Mouse (Mus musculus) inflammation-experienced regulatory T-cells, adult 6 months (primary cell): Measurements from ENCODE around the gene Lsm5. TPM values are rescaled to one million over a fixed set of nuclear protein-coding genes. Genes with fewer than 3 reads are reported as not detected.

Experiments used
- ATAC-seq: one replicate; pipeline ENCODE4 v1.8.0; 2017
- polyA plus RNA-seq, 3 experiments: library from polyadenylated mRNA; unstranded; fragments of 100-300 nt; shearing (Covaris generic); gene quantifications; one replicate each; pipeline ENCODE4 v1.2.1; 2017

The Lsm5 gene
- polyA plus RNA-seq = 100 to 1,000 TPM in 2 of 3 experiments, 10 to 100 TPM in 1; 96.8 to 211 (median 126) TPM

DNA sequence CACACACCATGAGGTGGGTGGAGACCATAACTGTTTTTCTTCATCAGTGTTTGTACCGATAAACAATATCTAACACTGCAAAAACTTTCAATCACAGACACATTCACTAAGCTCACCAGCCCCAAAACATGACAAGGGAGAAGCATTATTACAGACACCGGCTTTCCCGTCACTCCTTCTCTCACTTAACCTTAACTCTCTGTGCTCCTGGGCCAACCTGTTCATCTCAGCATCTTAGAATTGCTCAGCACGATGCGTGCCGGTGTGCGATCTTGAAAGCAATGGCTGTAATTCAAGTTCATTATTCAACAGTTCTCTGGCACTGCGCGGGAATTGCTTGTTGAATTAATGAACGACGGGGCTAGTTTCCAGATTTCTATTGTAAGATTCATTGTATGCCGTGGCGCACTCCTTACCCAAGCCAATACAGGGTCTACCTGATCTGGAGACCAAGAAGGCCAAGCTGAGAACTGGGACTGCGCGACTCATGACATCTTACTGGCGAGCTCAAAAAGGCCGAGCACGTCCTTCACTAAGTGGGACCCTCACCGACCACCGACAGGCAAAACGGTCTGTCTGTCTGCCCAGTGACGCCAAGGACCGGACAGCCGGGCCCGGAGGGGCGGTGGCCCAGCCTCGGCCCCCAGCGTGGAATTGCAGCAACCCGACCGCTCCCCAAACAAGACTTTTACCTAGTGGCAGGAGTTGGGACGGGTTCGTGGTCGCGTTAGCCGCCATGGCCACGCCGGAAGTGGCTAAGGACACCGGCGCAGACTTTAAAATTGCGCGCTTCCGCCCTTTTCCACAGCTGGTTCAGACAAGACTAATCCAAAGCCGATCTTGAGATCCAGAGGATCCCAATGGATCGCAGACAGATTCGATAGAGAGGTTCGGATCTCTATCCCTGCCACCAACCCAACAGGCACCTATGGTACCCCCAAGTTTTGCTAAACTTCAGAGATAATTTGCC is at the start of gene Lsm5:
Gene Lsm5, minus strand, starts transcription at position 780 of the 970 bp plus-strand sequence.
- ATAC-seq = peak; percentile 98

DNA sequence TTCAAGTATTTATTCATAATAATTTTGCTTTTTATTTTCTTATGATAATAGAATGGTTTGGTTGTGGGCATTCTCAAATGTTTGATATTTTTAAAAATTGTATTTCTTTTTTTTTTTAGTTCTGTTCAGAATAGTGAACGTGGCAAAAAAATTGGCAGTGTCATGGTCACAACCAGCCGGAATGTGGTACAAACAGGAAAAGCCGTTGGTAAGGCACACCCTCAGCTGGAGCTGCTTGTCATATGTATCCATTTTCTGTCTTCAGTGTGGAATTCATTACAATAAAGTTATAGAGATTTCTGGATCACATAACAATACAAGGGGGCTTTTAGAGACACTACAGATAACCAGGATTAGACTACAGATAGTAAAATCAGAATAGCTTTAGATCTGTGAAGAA is 49.2 kb upstream of the Lsm5 start:
- no peak for ATAC-seq

DNA sequence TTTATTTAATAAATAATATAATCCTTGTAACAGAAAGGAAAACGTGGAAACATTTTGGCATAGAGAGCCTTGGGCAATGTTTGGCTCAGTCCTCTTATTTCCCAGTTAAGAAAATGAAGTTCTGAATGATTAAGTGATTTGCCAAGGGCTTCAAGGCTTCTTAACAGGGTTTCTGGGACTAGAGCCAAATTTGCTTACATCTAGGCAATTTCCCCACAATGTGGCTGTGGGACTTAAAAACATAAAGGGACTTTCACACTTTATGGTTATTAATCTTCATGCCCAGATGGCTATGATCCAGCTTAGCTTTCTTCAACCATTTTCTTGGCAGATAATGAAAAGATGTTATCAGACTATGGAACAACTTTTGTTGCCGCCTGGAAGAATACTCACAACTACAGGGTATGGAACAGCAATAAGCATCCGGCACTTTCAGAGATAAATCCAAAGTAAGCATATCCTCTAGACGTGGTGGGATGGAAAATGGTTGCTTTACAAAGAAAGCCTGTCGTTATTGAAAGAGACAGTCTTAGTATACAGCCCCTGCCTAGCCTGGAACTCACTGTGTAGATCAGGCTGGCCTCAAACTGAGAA is 41.5 kb upstream of the Lsm5 start:
- ATAC-seq = no peak

DNA sequence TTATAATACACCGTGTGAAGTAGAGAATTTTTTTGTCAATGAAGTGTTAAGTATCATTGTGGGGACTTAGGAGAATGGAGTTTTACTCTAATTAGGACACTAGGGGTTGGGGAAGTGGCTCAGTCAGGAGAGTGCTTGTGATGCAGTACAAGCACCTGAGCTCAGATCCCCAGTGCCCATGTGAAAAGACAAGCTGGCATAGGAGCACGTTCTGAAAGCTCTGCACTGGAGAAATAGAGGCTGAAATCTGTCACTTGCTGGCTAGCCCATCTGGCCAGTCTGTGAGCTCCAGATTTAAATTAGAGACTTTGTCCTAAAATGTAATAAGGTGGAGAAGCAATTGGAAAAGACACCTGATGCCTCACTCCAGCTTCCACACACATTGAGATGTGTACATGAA is 28.0 kb upstream of the Lsm5 start:
- no peak for ATAC-seq

DNA sequence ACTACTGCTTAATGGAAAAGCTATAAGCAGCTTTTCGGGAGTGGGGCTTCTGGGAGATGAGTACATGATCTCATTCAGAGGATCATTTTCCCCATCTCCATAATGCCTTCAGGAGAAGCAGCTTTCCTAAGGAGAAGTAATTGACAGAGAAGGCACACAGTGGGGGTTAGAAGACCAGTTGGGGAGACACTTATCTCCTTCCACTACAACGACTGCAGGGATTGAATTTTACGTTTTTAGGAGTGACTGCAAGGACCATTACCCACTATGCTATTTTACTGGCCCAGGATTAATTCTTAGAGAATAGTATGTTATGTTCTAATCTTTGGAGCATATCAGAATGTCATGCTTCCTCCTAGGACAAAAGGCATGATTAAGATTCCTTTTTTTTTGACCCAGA is 16.4 kb upstream of the Lsm5 start:
- ATAC-seq = no peak

DNA sequence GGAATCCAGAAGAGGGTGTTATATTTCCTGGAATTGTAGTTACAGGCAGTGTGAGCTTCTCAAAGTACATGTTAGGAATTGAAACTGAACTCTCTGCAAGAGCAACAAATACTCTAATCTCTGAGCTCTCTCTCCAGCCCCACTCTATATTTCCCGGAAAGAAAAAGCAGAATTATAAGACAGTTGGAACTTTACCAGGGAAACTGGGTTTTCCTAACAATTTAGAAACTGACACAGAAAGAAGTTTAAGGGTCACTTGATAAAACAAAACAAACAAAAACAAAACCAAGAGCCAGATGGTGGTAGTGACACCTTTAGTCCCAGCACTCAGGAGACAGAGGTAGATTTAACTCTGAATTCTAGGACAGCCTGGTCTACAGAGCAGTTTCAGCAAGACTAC is 14.6 kb upstream of the Lsm5 start:
- no peak for ATAC-seq

DNA sequence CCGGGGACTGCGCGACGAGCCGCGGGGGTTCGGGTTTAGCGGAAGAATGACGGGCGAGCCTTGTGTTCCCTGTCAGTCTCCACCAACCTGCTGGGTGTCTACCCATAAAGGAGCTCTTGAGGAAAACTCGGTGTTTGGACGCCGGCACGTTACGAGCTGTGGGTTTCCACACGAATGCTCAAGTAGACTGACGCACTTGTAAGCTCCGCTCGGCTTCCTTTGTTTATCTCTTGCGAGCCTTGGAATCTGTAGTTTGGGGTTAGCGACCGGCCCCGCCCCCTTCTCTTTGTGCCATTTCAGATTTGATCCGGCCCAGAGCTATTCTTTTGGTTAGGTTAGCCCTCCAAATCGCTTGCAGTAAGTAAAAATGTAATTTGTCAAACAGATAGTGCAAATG is 10.8 kb upstream of the Lsm5 start:
- ATAC-seq = peak; percentile 34

DNA sequence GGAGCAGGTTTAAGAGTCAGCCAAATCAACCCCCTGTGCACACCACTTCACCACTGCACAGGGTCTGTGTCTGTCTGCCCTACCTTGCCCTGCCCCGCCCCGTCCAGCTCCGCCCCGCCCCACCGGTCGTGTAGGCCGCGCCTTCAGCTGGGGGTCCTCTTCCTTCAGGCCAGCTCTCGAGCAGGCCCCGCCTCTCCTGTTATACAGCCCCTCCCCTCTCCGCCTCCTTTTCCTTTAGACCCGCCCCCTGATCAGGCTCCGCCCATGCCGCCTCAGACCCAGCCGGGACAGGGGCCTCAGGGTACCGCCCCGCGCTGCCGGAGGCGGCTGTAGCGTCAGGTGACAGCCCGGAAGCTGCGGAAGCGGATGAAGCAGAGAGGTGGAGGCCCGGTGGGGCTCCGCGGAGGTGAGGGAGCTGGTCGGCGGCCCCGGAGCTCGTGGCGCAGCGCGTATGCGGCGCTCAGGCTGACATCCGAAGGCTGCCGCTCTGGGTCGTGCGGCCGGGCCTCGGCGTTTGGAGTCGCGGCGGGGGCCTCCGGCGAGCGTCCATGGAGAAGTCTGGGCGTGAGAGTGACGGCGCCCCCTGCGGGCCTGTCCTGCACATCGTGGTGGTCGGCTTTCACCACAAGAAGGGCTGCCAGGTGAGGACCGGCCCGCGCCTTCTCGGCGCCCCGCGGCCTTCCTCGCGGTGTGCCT is 10.2 kb upstream of the Lsm5 start, which contains the start of gene Avl9:
Gene Avl9, plus strand, starts transcription at position 326 of the 696 bp plus-strand sequence.
- ATAC-seq = peak; percentile 95

DNA sequence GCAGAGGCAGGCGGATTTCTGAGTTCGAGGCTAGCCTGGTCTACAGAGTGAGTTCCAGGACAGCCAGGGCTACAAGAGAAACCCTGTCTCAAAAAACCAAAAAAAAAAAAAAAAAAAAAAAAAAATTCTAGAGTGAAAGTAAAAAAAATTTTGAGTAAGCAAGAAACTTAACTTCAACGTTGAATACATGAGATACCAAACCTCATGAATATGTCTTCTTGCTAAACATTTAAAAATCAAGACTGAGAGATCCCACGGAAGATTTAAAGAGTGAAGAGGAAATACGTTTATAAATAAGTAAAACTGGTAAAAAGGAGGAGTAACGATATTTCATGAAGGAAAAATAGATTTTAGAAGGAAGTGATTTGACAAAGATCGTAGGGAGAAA is 9.7 kb upstream of the Lsm5 start:
- ATAC-seq = no peak

DNA sequence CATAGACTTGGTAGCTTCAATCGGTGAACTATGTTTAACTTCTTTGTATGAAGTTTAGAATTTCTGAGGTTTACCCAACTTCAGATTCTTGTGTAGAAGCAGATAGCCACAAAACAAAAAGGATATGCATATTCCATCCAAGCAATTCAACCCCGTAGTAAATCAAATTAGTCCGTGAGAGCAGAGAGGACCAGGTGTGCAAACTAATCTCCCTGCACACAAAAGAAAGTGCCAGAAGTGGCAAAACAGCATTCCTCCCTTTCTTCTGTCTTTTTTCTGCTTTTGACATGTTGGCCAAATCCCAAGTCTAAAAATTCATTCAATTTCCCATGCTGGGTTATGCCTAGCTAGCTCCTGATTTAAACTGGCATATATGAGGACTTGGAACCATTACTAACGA is 12.1 kb downstream of the Lsm5 start:
- no peak for ATAC-seq

DNA sequence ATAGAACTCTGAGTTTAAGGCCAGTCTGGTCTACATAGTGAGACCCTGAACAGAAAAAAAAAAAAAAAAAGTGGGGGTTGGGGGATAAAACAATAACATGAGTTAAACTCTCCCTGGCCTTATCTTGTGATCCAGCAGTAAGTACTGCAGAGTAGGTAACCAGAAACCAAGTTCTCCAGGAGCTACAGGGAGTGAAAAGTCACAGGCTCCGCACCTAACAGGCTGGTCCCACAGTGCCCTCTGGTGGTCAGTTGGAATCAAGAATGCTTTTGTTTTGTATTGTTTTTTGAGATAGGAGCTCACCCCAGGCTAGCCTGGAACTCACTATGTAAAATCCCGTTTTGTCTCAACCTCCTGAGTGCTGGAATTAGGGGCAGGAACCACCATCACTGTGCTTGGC is 13.3 kb downstream of the Lsm5 start:
- peak; percentile 72 for ATAC-seq

DNA sequence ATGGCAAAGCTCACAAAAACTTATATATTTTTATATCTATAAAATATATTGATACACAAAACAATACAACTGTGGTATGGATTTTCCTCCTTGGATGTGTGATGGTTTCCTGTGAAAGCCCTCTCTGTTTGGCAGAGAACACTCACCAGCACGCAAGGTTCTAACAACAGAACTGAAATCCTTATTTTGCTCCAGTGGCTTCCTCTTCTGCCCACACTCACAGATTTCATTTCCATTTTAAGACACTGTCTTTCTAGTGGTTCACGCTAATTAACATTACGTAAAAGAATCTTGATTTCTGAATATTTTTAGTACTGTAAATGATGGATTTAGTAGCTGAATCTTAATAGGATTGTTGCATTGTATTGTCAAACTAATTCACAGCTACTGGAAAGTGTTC is 16.3 kb downstream of the Lsm5 start:
- no peak for ATAC-seq

DNA sequence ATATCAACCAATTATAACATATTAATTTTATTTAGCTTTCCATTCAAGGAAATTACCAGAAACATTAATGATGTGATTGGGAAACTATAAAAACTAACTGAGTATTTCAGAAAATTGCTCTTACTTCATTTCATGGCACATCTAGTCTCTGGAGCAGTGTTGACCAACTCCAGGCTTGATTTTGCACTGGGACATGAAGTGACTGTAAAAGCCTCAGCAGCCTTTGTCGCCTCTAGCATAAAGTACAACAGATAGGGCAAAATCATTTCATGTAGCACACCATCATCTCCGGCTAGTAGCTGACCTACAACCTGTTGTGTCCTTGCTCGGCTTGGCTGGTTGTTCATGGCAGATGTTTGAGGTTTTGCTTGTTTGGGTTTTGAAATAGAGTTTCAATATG is 40.1 kb downstream of the Lsm5 start:
- ATAC-seq = no peak

DNA sequence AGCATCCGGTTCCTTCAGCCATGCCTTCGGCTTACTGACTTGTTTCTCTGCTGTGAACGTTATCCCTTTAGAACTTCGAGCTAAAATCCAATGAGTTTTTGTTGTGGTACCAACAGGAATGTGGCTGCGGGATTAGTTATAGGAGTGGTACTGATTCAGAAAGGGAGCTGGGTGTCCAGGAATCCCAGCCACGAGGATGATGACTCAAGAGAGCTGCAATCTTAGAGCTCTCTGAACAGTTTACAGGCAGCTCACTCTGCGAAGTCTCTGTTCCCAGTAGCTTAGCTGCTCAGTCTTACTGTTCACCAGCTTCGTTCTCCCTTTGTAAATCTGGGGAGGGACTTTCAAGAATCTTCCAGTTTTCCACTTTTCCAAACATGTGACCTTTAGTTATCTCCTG is 49.1 kb downstream of the Lsm5 start:
- ATAC-seq = no peak

DNA sequence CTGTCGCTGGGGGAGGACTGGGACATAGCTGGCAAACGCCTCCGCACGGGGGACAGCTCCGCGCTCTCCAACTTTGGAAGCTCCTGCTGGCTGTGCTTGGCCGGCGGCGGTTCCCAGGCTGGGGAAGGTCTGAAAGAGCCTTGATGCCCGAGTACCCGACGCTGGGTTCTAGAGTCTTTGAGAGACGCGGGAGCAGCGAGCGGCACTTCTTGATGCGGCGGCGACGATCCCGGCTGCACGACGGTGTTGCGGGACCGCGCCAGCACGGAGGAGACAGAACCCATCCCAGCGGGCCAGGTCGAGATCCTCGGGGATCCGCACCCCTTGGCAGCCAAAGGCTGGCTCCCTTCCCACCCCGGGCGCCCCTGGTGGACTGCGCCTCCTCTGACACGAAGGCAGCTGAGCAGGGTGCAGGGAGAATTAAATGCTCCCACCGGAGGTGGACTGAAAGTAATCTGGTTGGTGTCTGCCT is 52.4 kb downstream of the Lsm5 start:
- ATAC-seq = no peak

Other genes starting within 250 kb of the Lsm5 start
- under 1 TPM in 2 of 3 experiments, not detected in 1; 0.11 to 0.36 TPM for gene Pde1c, start 135.6 kb downstream of the Lsm5 start, polyA plus RNA-seq
- 10 to 100 TPM; 10.5 to 13.6 (median 10.8) TPM for gene Avl9, start 10.2 kb upstream of the Lsm5 start, polyA plus RNA-seq
- gene Kbtbd2, start 93.1 kb upstream of the Lsm5 start, polyA plus RNA-seq = 10 to 100 TPM; 15.7 to 24.7 (median 22.9) TPM
- gene Fkbp9, start 127.3 kb upstream of the Lsm5 start, polyA plus RNA-seq = not detected
- gene Nt5c3, start 219.2 kb upstream of the Lsm5 start, polyA plus RNA-seq = 10 to 100 TPM; 55.7 to 77.7 (median 57.7) TPM
- not detected for gene Vmn1r4, start 219.3 kb upstream of the Lsm5 start, polyA plus RNA-seq